Mouse (Mus musculus) layer of hippocampus, adult 2 months (tissue): ENCODE measurements around the gene Rftn2. TPM values are rescaled to one million over a fixed set of nuclear protein-coding genes. Genes with fewer than 3 reads are reported as not detected.

Experiments used
- DNase-seq, 2 experiments: peaks; one replicate each; pipeline ENCODE4 v3.0.0; 2022; ENCODE audit warnings: low spot score in 2 of 2
- H3K27ac ChIP-seq: fragments of 200-600 bp; 2 replicates; pipeline ENCODE4 v1.8.1; 2022
- H3K4me3 ChIP-seq: fragments of 200-600 bp; 2 replicates; pipeline ENCODE4 v1.8.1; 2022; ENCODE audit warnings: mild to moderate bottlenecking
- CTCF ChIP-seq: fragments of 200-600 bp; conservative IDR thresholded peaks from 2 replicates; pipeline ENCODE4 v1.8.1; 2022; ENCODE audit warnings: antibody characterized with exemption, mild to moderate bottlenecking, moderate library complexity
- total RNA-seq, 2 experiments: library from RNA; stranded (reverse); gene quantifications; 2 replicates each; pipeline ENCODE4 v1.2.3; 2021

Rftn2 gene
- total RNA-seq, 2 experiments from 2014 or later, result 32.2 to 35.8 TPM

GRCm38 (mm10) chr1:55179917-55180566, 46.5 kb downstream of the Rftn2 start:
- TF ChIP-seq CTCF, result peak; percentile 53
- no peak for DNase-seq
- no peak overlapping the region for H3K27ac ChIP-seq
- H3K4me3 ChIP-seq, result no peak overlapping the region

- no peak for TF ChIP-seq CTCF
- Histone ChIP-seq H3K27ac (no peak overlapping the region), H3K4me3 (no peak overlapping the region)
- DNase-seq, result no peak
Observed at GRCm38 (mm10) chr1:55174558-55175034, 52.0 kb downstream of the Rftn2 start.

- Histone ChIP-seq H3K4me3 (no peak overlapping the region), H3K27ac (no peak overlapping the region)
- no peak for DNase-seq
- peak; percentile 13; the same call in 1 of the 2 replicates for TF ChIP-seq CTCF
Observed at GRCm38 (mm10) chr1:55173720-55174557, 52.6 kb downstream of the Rftn2 start.

- no peak overlapping the region for H3K4me3 ChIP-seq
Observed at GRCm38 (mm10) chr1:55171361-55172325, 54.9 kb downstream of the Rftn2 start.

GRCm38 (mm10) chr1:55168591-55168990, 58.0 kb downstream of the Rftn2 start:
- no peak overlapping the region for H3K27ac ChIP-seq
- no peak for TF ChIP-seq CTCF
- DNase-seq, result no peak
- H3K4me3 ChIP-seq, result no peak overlapping the region

More at GRCm38 (mm10) chr1:55171361-55172325, 54.9 kb downstream of the Rftn2 start:
- TF ChIP-seq CTCF, result no peak
- H3K27ac ChIP-seq, result no peak overlapping the region
- DNase-seq, result no peak

GRCm38 (mm10) chr1:55167560-55167959, 59.0 kb downstream of the Rftn2 start:
- no peak for TF ChIP-seq CTCF
- no peak overlapping the region for H3K4me3 ChIP-seq
- no peak for DNase-seq

GRCm38 (mm10) chr1:55164005-55164404, 62.6 kb downstream of the Rftn2 start:
- H3K4me3 ChIP-seq, result no peak overlapping the region

More at GRCm38 (mm10) chr1:55167560-55167959, 59.0 kb downstream of the Rftn2 start:
- no peak overlapping the region for H3K27ac ChIP-seq

GRCm38 (mm10) chr1:55162781-55163180, 63.8 kb downstream of the Rftn2 start:
- H3K4me3 ChIP-seq, result no peak overlapping the region
- H3K27ac ChIP-seq, result no peak overlapping the region
- DNase-seq, result no peak
- TF ChIP-seq CTCF, result no peak

More at GRCm38 (mm10) chr1:55164005-55164404, 62.6 kb downstream of the Rftn2 start:
- no peak overlapping the region for H3K27ac ChIP-seq
- TF ChIP-seq CTCF, result no peak
- DNase-seq, result no peak

- Histone ChIP-seq H3K4me3 (no peak overlapping the region), H3K27ac (peak overlapping the region; percentile 83)
- no peak for DNase-seq
- peak; percentile 71 for TF ChIP-seq CTCF
Observed at GRCm38 (mm10) chr1:55161895-55162294, 64.7 kb downstream of the Rftn2 start.

GRCm38 (mm10) chr1:55160831-55161638, 65.5 kb downstream of the Rftn2 start:
- peak overlapping the region; percentile 83 for H3K27ac ChIP-seq
- TF ChIP-seq CTCF, result no peak
- no peak overlapping the region for H3K4me3 ChIP-seq
- DNase-seq, result peak; percentile 24 to 65

- no peak for TF ChIP-seq CTCF
- peak overlapping the region; percentile 83; the same call in 1 of the 2 replicates for H3K27ac ChIP-seq
- DNase-seq, result no peak
- H3K4me3 ChIP-seq, result no peak overlapping the region
Observed at GRCm38 (mm10) chr1:55160218-55160617, 66.4 kb downstream of the Rftn2 start.
